Mouse (Mus musculus): Measurements from ENCODE around the gene Senp7.
"Not testable (repeated sequence)": the region's sequence is repeated elsewhere in the genome, so short reads cannot be mapped to it uniquely, and the experiment has no call there.

DNA sequence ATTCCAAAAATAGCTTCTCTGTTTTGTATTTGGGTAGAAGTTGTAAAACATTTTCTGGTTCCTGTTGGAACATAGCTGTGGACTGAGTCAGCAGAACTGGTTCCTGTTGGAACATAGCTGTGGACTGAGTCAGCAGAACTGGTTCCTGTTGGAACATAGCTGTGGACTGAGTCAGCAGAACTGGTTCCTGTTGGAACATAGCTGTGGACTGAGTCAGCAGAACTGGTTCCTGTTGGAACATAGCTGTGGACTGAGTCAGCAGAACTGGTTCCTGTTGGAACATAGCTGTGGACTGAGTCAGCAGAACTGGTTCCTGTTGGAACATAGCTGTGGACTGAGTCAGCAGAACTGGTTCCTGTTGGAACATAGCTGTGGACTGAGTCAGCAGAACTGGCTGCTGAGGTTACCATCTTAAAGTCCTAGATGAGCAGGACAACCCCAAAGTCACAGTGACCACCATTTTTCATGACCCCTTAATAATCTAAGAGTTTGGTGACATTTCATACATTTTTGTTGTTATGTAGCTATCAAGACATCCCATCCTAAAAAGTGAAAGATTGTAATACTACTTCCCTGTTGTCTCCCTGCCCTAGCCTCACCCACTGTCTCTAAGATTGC is 48.4 kb downstream of the Senp7 start:
- TF ChIP-seq CTCF (IDR thresholded peaks at IDR 0.05; ENCODE audit: borderline replicate concordance, insufficient read depth, low read length); POLR2A (IDR thresholded peaks at IDR 0.05; ENCODE audit: low read depth, low read length): not testable (repeated sequence)
